In genomic region chr3:154467581-154468374, GRCm38 (mm10) we compare ENCODE assay signal across 8 mouse cellular contexts.
A peak's percentile ranks its signal among the peaks of the same experiment; 100 is the strongest.
DNase-seq lines count a peak whose midpoint lies in the region; ATAC-seq and TF ChIP-seq lines count a peak whose summit lies in the region.

No protein-coding gene starts in this region.

- WGBS in heart, postnatal 0 days: 14% methylated on average over 13 of the region's 13 CpGs

- no peaks in the 10 kb centered on the region for H3K9me3 ChIP-seq in heart, postnatal 0 days (replicated peaks; ENCODE audit: control insufficient read depth, low read length)

- H3K27me3 ChIP-seq in heart, postnatal 0 days (ENCODE audit: control insufficient read depth, insufficient read depth, low read length): no peaks in the 10 kb centered on the region

- no peaks in the 10 kb centered on the region for H3K36me3 ChIP-seq in heart, postnatal 0 days (replicated peaks; ENCODE audit: control insufficient read depth, insufficient read depth, low read length)

- H3K4me2 ChIP-seq in heart, postnatal 0 days (ENCODE audit: low read depth, low read length): peak overlapping the region; percentile 41

- H3K27ac ChIP-seq in heart, postnatal 0 days (ENCODE audit: low read depth): no peak overlapping the region

- no peak overlapping the region for H3K4me3 ChIP-seq in heart, postnatal 0 days (ENCODE audit: low read depth, low read length)

- H3K4me1 ChIP-seq in heart, postnatal 0 days (ENCODE audit: control insufficient read depth, insufficient read depth): no peaks in the 10 kb centered on the region

- ATAC-seq in heart, postnatal 0 days (ENCODE audit: insufficient read depth, low read depth): no peak
- no peak for ATAC-seq in erythroid progenitor cell, adult 5-6 weeks (replicated peaks; ENCODE audit: low FRiP score, poor library complexity, severe bottlenecking)

- no peak overlapping the region for H3K9ac ChIP-seq in heart, postnatal 0 days (replicated peaks; ENCODE audit: low read depth, low read length)

- TF ChIP-seq EP300 in heart, postnatal 0 days (IDR thresholded peaks at IDR 0.05; ENCODE audit: low read depth): no peak

- TF ChIP-seq CTCF in heart, postnatal 0 days (IDR thresholded peaks at IDR 0.05; ENCODE audit: low read depth): no peak

- DNase-seq in cerebellum, postnatal 25 days: peak; percentile 21 to 60
- no peak for DNase-seq in cerebellum, adult 9-11 months
- peak; percentile 7 for DNase-seq in ovary, postnatal 36 days (ENCODE audit: low spot score)
- no peak for DNase-seq in ovary, postnatal 14 days (ENCODE audit: low spot score)
- DNase-seq in heart, postnatal 0 days (ENCODE audit: low spot score): peak; percentile 30
- peak; percentile 30 to 64 for DNase-seq in left cerebral cortex, postnatal 25 days (ENCODE audit: low spot score in 2 of 2)
- peak; percentile 39 to 51 for DNase-seq in right cerebral cortex, adult 2 months (ENCODE audit: low spot score in 2 of 2)

- intact Hi-C loops in left cerebral cortex, postnatal 25 days (cut with DNase I): no loop called here

Comparison
In these comparisons a context has a peak if more than half of its experiments do, and no peak if none do; other contexts are left out.
1. DNase-seq: peak in cerebellum, postnatal 25 days (2 of 2), ovary, postnatal 36 days (single experiment), heart, postnatal 0 days (single experiment), left cerebral cortex, postnatal 25 days (2 of 2) and right cerebral cortex, adult 2 months (2 of 2); none in cerebellum, adult 9-11 months (single experiment) and ovary, postnatal 14 days (single experiment).